Mouse (Mus musculus): ENCODE data around the gene St3gal2. TPM values are rescaled to one million over a fixed set of nuclear protein-coding genes. Genes with fewer than 3 reads are reported as not detected.

St3gal2 gene
- total RNA-seq (2021): 100 to 1,000 TPM in 1 of 2 experiments, 10 to 100 TPM in 1; 95.1 to 104 TPM
- long read RNA-seq, experiment 1, full-length matches to known transcripts: 50 of 71 reads
- long read RNA-seq, experiment 1, partial matches to known transcripts: 15 of 71 reads
- long read RNA-seq, experiment 1, other reads (novel, unspliced or antisense): 6 of 71 reads
- long read RNA-seq, experiment 2, full-length matches to known transcripts: 67 of 101 reads
- long read RNA-seq, experiment 2, partial matches to known transcripts: 28 of 101 reads
- long read RNA-seq, experiment 2, other reads (novel, unspliced or antisense): 6 of 101 reads

DNA sequence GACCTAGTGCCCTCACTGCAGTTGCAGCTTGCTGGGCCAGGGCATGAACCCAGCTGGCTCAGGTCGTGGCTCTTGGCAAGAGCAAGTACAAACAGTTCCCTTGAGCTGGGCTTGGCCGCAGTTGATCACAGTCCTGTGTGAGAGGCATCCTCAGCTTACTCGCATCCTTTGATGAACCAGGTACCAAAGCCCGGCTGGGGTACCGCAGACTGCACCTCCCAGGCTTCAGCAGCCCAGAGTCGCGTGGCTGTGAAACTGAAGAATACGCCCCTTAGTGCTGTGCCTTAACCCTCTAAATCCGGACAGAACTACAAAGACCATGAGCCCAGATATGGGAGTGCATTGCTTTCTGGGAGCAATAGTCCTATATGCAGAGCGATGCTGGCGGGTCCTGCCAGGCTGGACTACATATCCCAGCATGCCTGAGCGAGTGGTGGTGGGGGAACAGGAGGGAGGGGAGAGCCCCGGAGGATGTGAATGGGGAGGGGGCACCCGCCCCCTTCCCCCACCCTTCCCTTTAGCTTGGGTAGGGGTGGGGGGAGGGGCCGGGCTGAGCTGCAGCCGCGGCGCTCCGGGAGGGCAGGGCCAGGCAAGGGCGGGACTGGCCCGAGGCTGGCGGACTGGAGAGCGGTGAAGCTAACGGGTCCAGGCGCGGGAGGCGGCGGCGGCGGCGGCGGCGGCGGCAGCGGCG, at the start of gene St3gal2:
Gene St3gal2, plus strand, starts transcription at position 582 of the 691 bp plus-strand sequence.
- Histone ChIP-seq H3K4me3 (peak within 1 kb of the TSS; percentile 95), H3K27ac (peak within 1 kb of the TSS; percentile 98)
- no peak for TF ChIP-seq CTCF (conservative IDR thresholded peaks at IDR 0.05)
- DNase-seq (ENCODE audit: low spot score in 2 of 2): peak; percentile 89 to 97

DNA sequence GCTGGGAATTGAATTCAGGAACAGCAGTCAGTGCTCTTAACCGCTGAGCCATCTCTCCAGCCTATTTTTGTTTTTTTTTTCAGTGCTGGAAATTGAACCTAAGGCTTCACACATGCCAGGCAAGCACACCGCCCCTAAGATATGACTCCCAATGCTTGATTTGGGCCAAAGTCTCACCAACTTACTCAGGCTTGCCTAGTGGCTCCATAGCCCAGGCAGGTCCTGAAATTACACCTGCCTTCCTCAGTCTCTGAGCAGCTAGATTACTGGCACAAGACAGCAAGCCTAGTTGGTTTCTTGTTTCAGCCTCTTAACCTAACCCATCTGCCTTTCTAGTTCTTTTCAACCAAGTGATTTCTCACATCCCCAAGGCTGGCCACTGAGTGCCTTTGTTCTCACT, 49.2 kb upstream of the St3gal2 start:
- Histone ChIP-seq H3K27ac (no peak overlapping the region), H3K4me3 (no peak overlapping the region)
- DNase-seq (ENCODE audit: low spot score in 2 of 2): no peak
- no peak for TF ChIP-seq CTCF (conservative IDR thresholded peaks at IDR 0.05)

DNA sequence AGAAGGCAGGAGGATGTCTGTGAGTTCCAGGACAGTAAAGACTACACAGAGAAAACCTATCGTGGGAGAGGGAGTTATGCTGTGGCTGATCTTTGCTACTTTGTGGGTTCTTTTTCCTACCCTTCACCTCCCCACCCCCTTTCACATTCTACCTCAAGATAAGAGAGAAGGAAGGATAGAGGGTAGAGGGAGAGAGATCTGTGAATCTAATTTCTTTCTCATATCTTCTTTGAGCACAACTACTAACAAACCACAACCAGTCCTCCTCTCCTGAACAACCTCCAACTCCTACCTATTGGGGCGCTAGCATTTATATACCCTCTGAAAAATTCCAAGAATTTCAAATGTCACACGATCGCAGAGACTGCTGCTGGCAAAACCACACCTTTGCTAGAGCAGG, 41.9 kb upstream of the St3gal2 start:
- DNase-seq (ENCODE audit: low spot score in 2 of 2): no peak
- Histone ChIP-seq H3K4me3 (no peak overlapping the region), H3K27ac (no peak overlapping the region)
- TF ChIP-seq CTCF (conservative IDR thresholded peaks at IDR 0.05): no peak

DNA sequence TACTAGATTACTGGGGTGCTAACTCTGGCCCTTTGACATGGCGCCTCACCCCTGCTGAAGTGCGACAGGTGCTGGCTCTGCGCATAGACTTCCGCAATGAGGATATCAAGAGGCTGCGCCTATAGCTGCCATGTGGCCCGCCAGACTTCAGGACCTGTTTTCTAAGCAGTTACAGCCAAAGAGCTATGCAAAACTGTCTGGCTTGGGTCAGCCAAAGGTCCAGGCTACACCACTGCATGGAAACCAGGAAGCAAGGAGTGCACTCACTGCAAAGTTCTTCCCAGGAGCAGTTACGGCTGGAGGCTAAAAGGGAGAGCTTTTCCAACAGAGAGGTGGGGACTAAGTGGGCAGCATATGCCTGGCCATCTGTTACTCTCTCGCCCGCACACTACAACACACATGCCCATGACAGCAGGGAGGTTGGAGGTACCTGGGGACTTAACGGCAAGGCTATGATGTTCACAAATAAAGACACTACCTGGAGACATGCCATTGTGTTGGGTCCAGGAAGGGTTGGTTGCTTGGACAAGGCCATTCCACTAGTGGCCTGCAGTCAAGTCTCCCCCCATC, 37.9 kb upstream of the St3gal2 start:
- H3K27ac ChIP-seq: no peak overlapping the region
- no peak overlapping the region for H3K4me3 ChIP-seq
- no peak for TF ChIP-seq CTCF (conservative IDR thresholded peaks at IDR 0.05)
- peak in 1 of 2 experiments; percentile 44 for DNase-seq (ENCODE audit: low spot score in 2 of 2)

DNA sequence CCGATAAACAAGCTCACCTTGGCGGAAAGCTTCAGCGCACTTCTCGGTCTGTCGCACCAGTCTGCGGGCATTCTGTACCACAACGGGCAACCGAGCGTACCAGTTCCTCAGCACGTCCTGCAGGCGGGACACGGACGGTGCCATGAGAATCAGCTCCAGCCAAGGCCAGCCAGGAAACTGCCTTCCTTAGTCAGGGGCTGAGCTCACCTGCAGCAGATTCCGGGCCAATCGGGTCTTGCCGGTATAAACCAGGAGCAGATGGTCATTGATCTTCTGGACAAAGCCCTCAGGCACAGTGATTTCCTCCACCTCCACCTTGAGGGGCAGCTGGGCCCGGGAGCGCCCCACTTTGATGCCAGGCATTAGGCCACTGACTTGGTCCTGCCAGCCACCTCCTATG, 35.9 kb upstream of the St3gal2 start:
- DNase-seq (ENCODE audit: low spot score in 2 of 2): no peak
- TF ChIP-seq CTCF (conservative IDR thresholded peaks at IDR 0.05): no peak
- no peak overlapping the region for H3K4me3 ChIP-seq
- no peak overlapping the region for H3K27ac ChIP-seq

DNA sequence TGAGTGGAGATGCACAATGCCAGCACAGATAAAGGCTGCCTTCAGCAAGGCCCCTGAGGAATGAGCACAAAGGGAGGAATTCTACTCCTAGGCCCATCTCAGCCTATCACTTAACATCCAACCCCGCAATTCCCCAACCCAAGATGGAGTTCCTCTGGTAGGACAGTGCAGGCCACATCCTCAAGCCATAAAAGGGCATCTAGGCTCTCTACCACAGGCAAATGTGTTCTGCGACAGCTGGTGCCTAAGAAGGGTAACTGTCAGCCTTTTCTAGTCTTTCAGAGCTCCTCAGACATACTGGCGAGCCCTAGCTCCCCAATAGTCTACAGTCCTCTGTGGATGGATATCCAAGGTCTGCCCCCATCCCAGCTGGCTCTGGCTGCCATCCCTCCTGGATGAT, 33.1 kb upstream of the St3gal2 start:
- Histone ChIP-seq H3K4me3 (no peak overlapping the region), H3K27ac (peak overlapping the region; percentile 89)
- DNase-seq (ENCODE audit: low spot score in 2 of 2): no peak
- TF ChIP-seq CTCF (conservative IDR thresholded peaks at IDR 0.05): no peak

DNA sequence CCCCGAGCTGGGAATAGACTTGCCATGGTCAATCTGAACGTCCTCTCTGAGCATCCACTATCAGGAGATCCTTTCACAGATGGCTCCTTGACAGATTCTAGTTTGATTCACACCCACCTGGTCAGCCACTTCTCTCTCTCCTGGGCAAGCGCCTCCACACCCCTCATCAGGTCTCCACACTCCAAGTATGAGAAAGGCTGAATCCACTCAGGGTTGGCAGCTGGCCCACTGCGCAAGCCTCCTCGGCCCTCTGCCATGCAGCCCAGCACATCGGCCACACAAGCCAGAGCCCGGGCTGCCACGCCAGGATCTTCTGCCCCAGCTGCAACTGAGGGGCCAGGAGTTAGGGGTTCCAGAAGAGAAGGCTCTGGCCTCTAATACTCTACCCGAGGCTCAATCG, 32.2 kb upstream of the St3gal2 start:
- no peak for DNase-seq (ENCODE audit: low spot score in 2 of 2)
- TF ChIP-seq CTCF (conservative IDR thresholded peaks at IDR 0.05): no peak
- peak overlapping the region; percentile 89 for H3K27ac ChIP-seq
- H3K4me3 ChIP-seq: no peak overlapping the region

DNA sequence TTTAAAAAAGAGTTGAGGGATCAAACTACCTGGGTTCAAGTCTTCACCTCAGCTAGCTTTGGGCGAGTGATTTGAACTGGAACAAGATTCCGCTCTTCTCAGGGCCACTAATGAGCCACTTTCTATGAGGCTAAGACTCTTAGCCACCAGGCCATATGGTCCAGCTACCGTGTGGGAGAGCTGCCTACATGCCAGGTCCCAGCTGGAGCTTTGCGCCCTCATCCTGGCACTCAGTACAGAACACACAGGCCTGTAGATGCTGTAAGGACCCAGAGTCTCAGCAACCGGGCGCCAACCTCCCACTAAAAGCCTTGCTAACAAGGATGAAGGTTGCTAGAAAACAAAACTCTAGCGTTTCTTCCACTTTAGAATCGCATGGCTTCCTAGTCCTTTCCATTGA, 31.3 kb upstream of the St3gal2 start:
- peak in 1 of 2 experiments; percentile 50 for DNase-seq (ENCODE audit: low spot score in 2 of 2)
- Histone ChIP-seq H3K27ac (peak overlapping the region; percentile 89), H3K4me3 (no peak overlapping the region)
- TF ChIP-seq CTCF (conservative IDR thresholded peaks at IDR 0.05): no peak

DNA sequence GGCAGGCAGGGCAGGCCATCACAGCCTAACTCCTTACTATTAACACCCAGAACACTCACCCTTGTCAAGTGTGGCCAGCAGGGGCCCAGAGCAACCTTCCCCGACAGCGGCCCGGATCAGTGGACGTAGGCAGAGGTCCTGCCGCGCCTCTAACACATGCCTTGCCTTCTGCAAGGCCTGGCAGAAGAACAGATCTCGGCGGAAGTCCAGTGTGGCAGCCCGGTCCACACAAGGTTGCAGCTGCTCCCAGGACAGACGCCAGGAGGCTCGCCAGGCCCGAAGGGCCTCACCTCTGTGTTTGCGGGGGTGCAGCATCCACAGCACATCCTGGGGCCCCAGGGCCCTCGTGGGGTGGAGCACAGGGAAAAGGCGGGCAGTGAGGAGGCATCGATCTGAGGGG, 30.9 kb upstream of the St3gal2 start:
- DNase-seq (ENCODE audit: low spot score in 2 of 2): no peak
- peak overlapping the region; percentile 89 for H3K27ac ChIP-seq
- TF ChIP-seq CTCF (conservative IDR thresholded peaks at IDR 0.05): 0 out of 2 replicates have a peak, but pooled peaks have one; percentile 7
- H3K4me3 ChIP-seq: no peak overlapping the region

DNA sequence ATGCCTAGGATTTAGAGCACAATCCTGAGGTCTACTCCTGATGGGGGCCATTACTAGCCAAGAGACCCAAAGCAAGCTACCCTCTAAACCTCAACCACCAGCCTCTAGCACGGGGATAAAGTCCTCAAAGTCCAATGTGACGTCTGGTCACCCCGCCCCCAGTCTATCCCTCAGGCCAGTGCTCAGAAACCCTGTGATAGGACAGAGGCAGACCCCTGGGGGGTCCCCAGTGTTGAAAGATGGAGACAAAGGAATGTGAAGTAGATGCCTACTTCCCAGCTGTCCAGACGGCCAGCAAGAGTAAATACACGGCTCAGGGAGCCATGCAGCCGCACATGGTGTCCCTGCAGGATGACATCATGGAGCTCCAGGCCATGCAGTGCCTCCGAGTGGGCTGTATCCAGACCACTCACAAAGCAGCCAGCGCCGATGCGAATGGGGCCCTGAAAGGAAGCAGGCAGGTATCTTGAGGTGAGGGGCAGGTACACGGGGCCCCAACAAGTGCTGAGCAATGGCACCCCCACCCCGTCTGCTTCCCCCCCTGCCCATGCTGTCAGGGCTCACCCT, 29.7 kb upstream of the St3gal2 start:
- TF ChIP-seq CTCF (conservative IDR thresholded peaks at IDR 0.05): no peak

DNA sequence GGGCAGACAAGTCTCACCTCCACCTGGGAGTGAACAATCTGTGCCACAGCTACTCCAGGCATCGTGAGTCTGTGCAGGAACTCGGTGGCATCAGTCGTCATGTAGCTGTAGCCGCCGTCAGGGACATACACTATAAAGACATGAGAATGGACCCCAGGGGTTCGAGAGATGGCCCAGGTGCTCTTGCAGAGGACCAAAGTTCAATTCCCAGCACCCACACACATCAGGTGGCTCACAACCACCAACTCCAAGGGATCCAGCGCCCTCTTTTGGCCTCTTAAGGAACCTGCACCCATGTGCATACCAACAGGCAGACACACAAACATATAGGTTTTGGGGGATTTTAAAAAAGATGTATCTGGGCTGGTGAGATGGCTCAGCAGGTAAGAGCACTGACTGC, 27.7 kb upstream of the St3gal2 start:
- 0 out of 2 replicates have a peak, but pooled peaks have one; percentile 11 for TF ChIP-seq CTCF (conservative IDR thresholded peaks at IDR 0.05)
- no peak for DNase-seq (ENCODE audit: low spot score in 2 of 2)
- H3K27ac ChIP-seq: no peak overlapping the region
- H3K4me3 ChIP-seq: no peak overlapping the region

More for the DNA sequence above, 29.7 kb upstream of the St3gal2 start:
- Histone ChIP-seq H3K27ac (peak overlapping the region; percentile 89), H3K4me3 (no peak overlapping the region)
- DNase-seq (ENCODE audit: low spot score in 2 of 2): no peak

DNA sequence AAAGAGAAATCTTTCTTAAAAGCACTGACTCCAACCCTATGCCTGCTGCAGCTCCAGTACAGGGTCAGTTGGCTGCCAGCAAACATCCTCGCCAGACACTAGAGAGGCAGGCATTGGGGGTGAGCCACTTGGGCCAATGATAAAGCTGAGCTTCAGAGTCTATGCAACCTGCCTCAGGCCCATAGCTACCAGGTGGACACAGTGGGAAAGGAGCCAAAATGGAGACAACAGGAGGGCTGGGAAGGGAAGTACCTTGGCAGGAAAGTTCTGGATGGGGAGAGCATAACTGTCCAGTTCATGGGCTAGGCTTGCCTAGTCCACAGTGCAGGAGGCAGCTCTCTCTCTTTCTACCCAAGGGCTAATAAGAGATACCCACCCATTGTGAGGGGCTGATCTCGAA, 26.8 kb upstream of the St3gal2 start:
- Histone ChIP-seq H3K27ac (no peak overlapping the region), H3K4me3 (no peak overlapping the region)
- TF ChIP-seq CTCF (conservative IDR thresholded peaks at IDR 0.05): no peak
- DNase-seq (ENCODE audit: low spot score in 2 of 2): no peak

DNA sequence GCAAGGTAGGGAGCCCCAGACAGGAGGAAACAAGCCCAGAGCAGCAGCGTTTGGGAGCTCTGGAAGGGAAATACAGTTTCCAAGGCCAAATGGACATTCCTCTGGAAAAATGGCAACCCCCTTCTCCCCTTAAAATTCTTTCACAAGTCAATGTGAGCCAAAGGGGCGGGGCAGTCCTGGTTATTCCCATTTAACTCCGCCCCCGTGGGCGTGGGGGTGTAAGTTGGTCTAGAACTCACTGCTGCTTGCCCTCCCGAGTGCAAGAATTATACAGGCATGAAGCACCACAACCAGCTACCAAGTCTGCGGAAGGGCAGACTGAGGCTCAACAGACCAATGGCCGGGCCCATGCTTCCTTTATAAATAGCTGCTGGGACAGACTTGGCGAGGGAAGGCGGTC, 24.9 kb upstream of the St3gal2 start:
- no peak for TF ChIP-seq CTCF (conservative IDR thresholded peaks at IDR 0.05)
- Histone ChIP-seq H3K27ac (no peak overlapping the region), H3K4me3 (no peak overlapping the region)
- no peak for DNase-seq (ENCODE audit: low spot score in 2 of 2)

All from layer of hippocampus, adult 2 months (tissue).